Comparison of ENCODE assay signal across 8 mouse cellular contexts in the genomic region with DNA sequence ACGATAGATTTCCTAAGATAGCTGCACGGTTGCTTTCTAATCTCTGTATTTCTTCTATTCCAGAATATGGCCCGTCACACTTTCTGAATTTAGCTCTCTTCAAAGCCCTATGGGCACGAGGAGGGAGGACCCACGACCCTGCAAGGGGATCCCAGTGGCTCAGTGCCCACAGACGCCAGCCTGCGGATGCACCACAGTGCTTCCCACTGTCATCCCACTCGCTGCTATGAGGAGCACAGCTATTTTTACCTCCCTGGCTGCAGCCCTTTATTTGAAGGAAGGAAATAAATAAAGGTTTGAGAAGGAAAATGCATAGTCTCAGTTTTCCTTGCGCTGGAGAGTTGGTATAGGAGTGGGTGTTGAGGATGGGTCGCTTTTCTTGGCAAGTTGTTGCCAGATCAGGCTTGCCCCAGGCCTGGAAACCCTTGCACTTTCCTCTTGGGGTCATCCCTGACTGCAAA. TPM values are rescaled to one million over a fixed set of nuclear protein-coding genes. Genes with fewer than 3 reads are reported as not detected.
DNase-seq lines count a peak whose midpoint lies in the region; ATAC-seq lines count a peak whose summit lies in the region.

No protein-coding gene starts in this region.

- peak overlapping the region; percentile 99; the same call in 1 of the 2 replicates for H3K4me2 ChIP-seq in limb, embryonic 11.5 days (ENCODE audit: low read depth, severe bottlenecking)
- peak overlapping the region; percentile 98 for H3K4me2 ChIP-seq in stomach, embryonic 14.5 days (replicated peaks; ENCODE audit: low read depth, low read length)

- peak overlapping the region; percentile 72; the same call in 1 of the 2 replicates for H3K9ac ChIP-seq in limb, embryonic 11.5 days (ENCODE audit: low read length)
- H3K9ac ChIP-seq in stomach, embryonic 14.5 days (replicated peaks; ENCODE audit: low read depth, low read length): no peak overlapping the region

- peaks cover 58% of the 10 kb centered on the region for H3K27me3 ChIP-seq in heart, embryonic 10.5 days (ENCODE audit: insufficient read depth, poor library complexity, severe bottlenecking)
- no peaks in the 10 kb centered on the region; the same call in 1 of the 2 replicates for H3K27me3 ChIP-seq in limb, embryonic 11.5 days (ENCODE audit: control insufficient read depth, insufficient read depth, low read length)
- H3K27me3 ChIP-seq in stomach, embryonic 14.5 days (ENCODE audit: control insufficient read depth, insufficient read depth, low read length): peaks cover 6% of the 10 kb centered on the region

- H3K9me3 ChIP-seq in heart, embryonic 10.5 days: no peaks in the 10 kb centered on the region
- H3K9me3 ChIP-seq in limb, embryonic 11.5 days (ENCODE audit: control insufficient read depth, low read length): no peaks in the 10 kb centered on the region
- H3K9me3 ChIP-seq in stomach, embryonic 14.5 days (ENCODE audit: control insufficient read depth, low read depth, low read length): no peaks in the 10 kb centered on the region

- DNase-seq in heart, embryonic 10.5 days (ENCODE audit: low spot score): no peak
- no peak for DNase-seq in heart, postnatal 10 days
- peak; percentile 27 to 53 for DNase-seq in cerebellum, adult 18-20 months
- peak; percentile 66 to 80 for DNase-seq in frontal cortex, postnatal 36 days (ENCODE audit: low spot score in 2 of 2)
- no peak for DNase-seq in limb, embryonic 11.5 days (ENCODE audit: low spot score)
- no peak for DNase-seq in c-Kit-positive CD71-positive TER-119-positive erythroid progenitor cells, embryonic 14.5 days (ENCODE audit: low spot score)
- no peak for DNase-seq in adipocyte (ENCODE audit: low spot score)

- no peak overlapping the region for H3K27ac ChIP-seq in heart, embryonic 10.5 days
- H3K27ac ChIP-seq in limb, embryonic 11.5 days (replicated peaks; ENCODE audit: low read depth, low read length): no peak overlapping the region
- no peak overlapping the region for H3K27ac ChIP-seq in stomach, embryonic 14.5 days (ENCODE audit: low read length)

- peak overlapping the region; percentile 83 for H3K4me3 ChIP-seq in heart, embryonic 10.5 days
- H3K4me3 ChIP-seq in limb, embryonic 11.5 days (ENCODE audit: low read depth, low read length): peak overlapping the region; percentile 69
- peak overlapping the region; percentile 63 for H3K4me3 ChIP-seq in stomach, embryonic 14.5 days (ENCODE audit: low read depth, low read length)

- H3K4me1 ChIP-seq in heart, embryonic 10.5 days: peaks cover 12% of the 10 kb centered on the region
- H3K4me1 ChIP-seq in limb, embryonic 11.5 days (ENCODE audit: control insufficient read depth, insufficient read depth, low read length): no peaks in the 10 kb centered on the region
- 0 out of 2 replicates have a peak, but pooled peaks cover 4% of the 10 kb centered on the region for H3K4me1 ChIP-seq in stomach, embryonic 14.5 days (ENCODE audit: control insufficient read depth, insufficient read depth, low read length)

- H3K36me3 ChIP-seq in heart, embryonic 10.5 days: no peaks in the 10 kb centered on the region
- H3K36me3 ChIP-seq in limb, embryonic 11.5 days (ENCODE audit: control insufficient read depth, insufficient read depth, low read length): no peaks in the 10 kb centered on the region
- H3K36me3 ChIP-seq in stomach, embryonic 14.5 days (ENCODE audit: control insufficient read depth, insufficient read depth, low read length): no peaks in the 10 kb centered on the region

- 59% methylated on average over 10 of the region's 10 CpGs for WGBS in heart, embryonic 10.5 days
- WGBS in limb, embryonic 11.5 days: 57% methylated on average over 10 of the region's 10 CpGs
- WGBS in stomach, embryonic 14.5 days: 68% methylated on average over 10 of the region's 10 CpGs

- intact Hi-C loops in heart, postnatal 10 days (cut with DNase I): no loop called here

- ATAC-seq in limb, embryonic 11.5 days (ENCODE audit: insufficient number of reproducible peaks, low FRiP score, low TSS enrichment, low read depth): no peak
- ATAC-seq in stomach, embryonic 14.5 days (ENCODE audit: insufficient number of reproducible peaks, insufficient read depth, low FRiP score, low read depth): no peak

RNA-seq across cellular contexts. Expression of gene Adam23, which starts 0.5 kb away (rescaled TPM):
- 0.85 and 1.9 TPM in 2 replicates for polyA plus RNA-seq in heart, embryonic 10.5 days (2016; fragmentation: Nextera tagmentation; extraction: Ambion mirVana)
- 1 to 10 TPM; 2.2 to 4.2 TPM for total RNA-seq in heart, postnatal 10 days (2021)
- polyA plus RNA-seq in limb, embryonic 11.5 days (2014; fragmentation: Nextera tagmentation; extraction: Ambion mirVana): 3.7 and 4.1 TPM in 2 replicates
- polyA plus RNA-seq in stomach, embryonic 14.5 days (2014; fragmentation: Nextera tagmentation; extraction: Ambion mirVana): 5.4 and 6.0 TPM in 2 replicates

Comparison
In these comparisons a context has a peak if more than half of its experiments do, and no peak if none do; other contexts are left out.
1. DNase-seq: peak in cerebellum, adult 18-20 months (2 of 2) and frontal cortex, postnatal 36 days (2 of 2); none in heart, embryonic 10.5 days (single experiment), heart, postnatal 10 days (0 of 2), limb, embryonic 11.5 days (single experiment), c-Kit-positive CD71-positive TER-119-positive erythroid progenitor cells, embryonic 14.5 days (single experiment) and adipocyte (single experiment).
2. Peak in every context shown above with its lines, with median percentiles within 50 percentile points of each other: H3K4me3 ChIP-seq.